Mouse (Mus musculus) thymus, postnatal 14 days (tissue): Measurements from ENCODE around the gene Gm15056.

Source experiments
- DNase-seq: peaks from one replicate; pipeline ENCODE4 v3.0.0; 2021

Gm15056 gene

GRCm38 (mm10) chr8:20902527-20902926 lies at the start of gene Gm15056:
Gene Gm15056, minus strand, starts transcription at chr8:20902627.
- no peak for DNase-seq

GRCm38 (mm10) chr8:20944610-20945009 lies 42.2 kb upstream of the Gm15056 start, which contains the start of gene AY761185:
Gene AY761185, minus strand, starts transcription at chr8:20944710.
- no peak for DNase-seq

- DNase-seq, result no peak
Measured at GRCm38 (mm10) chr8:20921971-20922370, 19.5 kb upstream of the Gm15056 start, which contains the start of gene Gm6040. Gene Gm6040, minus strand, starts transcription at chr8:20922071.

GRCm38 (mm10) chr8:20912288-20912687 lies 9.9 kb upstream of the Gm15056 start:
- DNase-seq, result no peak

GRCm38 (mm10) chr8:20908256-20908655 lies 5.8 kb upstream of the Gm15056 start:
- no peak for DNase-seq

- DNase-seq, result no peak
Measured at GRCm38 (mm10) chr8:20907119-20907518, 4.7 kb upstream of the Gm15056 start.

- DNase-seq, result no peak
Measured at GRCm38 (mm10) chr8:20892369-20892768, 10.1 kb downstream of the Gm15056 start, which contains the start of gene Defb33. Gene Defb33, plus strand, starts transcription at chr8:20892669.

- no peak for DNase-seq
Measured at GRCm38 (mm10) chr8:20874608-20875007, 27.8 kb downstream of the Gm15056 start.
